Mouse (Mus musculus) adrenal gland, postnatal 10 days (tissue): ENCODE results near the gene March5. TPM values are rescaled to one million over a fixed set of nuclear protein-coding genes. Genes with fewer than 3 reads are reported as not detected.
A peak's percentile ranks its signal among the peaks of the same experiment; 100 is the strongest.
"Not testable (repeated sequence)": the region's sequence is repeated elsewhere in the genome, so short reads cannot be mapped to it uniquely, and the experiment has no call there.

Experiments used
- DNase-seq: peaks from one replicate; pipeline ENCODE4 v3.0.0; 2021; ENCODE audit warnings: mixed read lengths
- long read RNA-seq, 2 experiments: library from polyadenylated mRNA; stranded (forward); transcript quantifications; one replicate each; pipeline ENCODE4 v2.0.0; 2021
- total RNA-seq, 2 experiments: library from RNA; stranded (reverse); gene quantifications; 2 replicates each; pipeline ENCODE4 v1.2.3; 2021

Gene March5
- total RNA-seq, result 100 to 1,000 TPM; 145 to 152 TPM
- long read RNA-seq, experiment 1, transcript March5-202 (5 exons, 1,293 nt), result minor isoform, 16 of 348 reads
- long read RNA-seq, experiment 1, transcript March5-201 (6 exons, 1,809 nt), result major isoform, 295 of 348 reads
- long read RNA-seq, experiment 1, partial matches to known transcripts, result 3 of 348 reads
- long read RNA-seq, experiment 1, other reads (novel, unspliced or antisense), result 34 of 348 reads
- long read RNA-seq, experiment 2, transcript March5-202 (5 exons, 1,293 nt), result minor isoform, 9 of 162 reads
- long read RNA-seq, experiment 2, transcript March5-201 (6 exons, 1,809 nt), result major isoform, 145 of 162 reads
- long read RNA-seq, experiment 2, partial matches to known transcripts, result 2 of 162 reads
- long read RNA-seq, experiment 2, other reads (novel, unspliced or antisense), result 6 of 162 reads

DNA sequence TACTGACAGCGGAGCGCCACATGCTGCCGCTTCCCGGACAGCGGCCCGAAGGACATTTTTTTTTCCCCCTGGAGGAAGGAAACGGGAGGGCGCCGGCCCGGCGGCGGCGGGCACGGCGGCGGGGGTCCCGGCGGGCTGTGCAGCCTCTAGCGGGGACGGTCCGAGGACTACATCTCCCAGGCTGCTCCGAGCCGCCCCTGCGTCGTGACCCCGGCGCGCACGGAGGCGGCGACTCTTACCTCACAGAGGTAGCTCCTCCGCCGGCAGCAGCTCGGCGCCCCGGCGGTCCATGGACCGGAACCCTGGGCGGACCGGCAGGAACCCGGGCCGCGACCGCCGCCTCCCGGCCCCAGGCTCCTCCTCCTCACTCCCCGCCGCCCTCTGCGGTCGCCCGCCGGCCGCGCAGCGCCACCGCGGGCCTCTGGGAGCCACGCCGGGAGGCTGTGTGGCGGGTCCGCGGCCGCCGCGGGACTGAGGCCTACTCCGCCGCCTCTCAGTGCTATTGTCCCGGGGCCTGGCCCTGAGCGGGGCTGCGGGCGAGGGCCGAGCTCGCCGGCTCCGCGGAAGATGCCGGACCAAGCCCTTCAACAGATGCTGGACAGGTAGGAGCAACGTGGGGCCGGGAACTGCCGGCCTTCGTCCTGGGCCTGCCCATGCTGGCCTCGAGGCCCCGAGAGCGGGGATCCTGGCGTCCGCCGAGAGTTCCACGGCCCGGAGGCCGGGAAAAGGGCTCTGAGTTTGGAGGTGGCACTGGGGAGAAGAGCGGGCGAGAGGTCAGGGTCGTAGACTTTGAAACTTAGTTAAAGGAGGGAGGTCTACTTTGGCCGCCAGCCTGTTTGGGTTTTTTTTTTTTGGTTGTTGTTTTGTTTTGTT is at the start of gene March5:
March5 (plus strand) TSS at position 241 of the 873 bp plus-strand sequence.
- DNase-seq, result peak; percentile 94

DNA sequence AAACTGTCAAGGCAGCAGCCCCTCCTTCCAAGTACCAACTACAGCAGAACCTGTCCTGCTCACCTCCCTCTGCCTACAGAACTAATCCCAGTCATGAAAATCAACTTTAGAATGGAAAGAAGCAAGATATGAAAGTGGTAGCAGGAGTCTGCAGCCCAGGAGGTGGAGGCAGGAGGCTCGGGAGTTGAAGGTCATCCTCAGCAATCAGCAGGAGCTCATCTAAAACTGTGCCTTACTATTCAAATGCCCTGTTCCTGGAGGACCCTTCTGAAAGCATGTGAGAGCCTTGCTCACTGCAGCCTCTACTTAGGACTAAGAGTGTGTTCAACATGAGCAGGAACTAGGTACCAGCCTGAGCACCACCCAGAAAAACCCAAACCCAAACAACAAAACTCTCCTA is 35.2 kb upstream of the March5 start:
- DNase-seq, result no peak

DNA sequence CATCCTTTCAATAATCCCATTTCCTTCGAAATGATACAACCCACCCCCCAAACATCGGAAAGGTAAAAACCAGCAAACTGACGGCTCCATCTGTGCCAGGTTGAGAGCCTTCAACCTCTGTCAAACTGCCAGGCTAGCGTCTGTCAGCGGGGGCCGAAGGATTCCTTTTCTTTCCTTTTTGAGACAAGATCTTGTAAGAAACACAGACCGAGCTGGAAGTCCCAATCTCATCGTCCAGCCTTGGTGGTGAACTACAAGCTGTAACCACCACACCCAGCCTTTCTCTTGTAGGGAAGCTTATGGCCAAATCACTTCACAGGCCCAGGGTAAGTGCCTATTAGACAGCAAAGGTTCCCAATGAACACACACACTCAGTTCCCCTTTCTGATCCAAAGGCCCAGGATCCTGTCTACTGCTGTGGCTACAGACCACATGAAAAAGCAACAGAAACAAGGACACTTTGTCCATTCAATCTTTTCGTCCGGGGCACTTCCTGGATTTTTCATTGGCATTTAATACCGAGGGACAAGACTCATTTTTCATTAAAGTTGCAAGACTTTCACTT is 34.7 kb upstream of the March5 start:
- DNase-seq, result peak; percentile 15

DNA sequence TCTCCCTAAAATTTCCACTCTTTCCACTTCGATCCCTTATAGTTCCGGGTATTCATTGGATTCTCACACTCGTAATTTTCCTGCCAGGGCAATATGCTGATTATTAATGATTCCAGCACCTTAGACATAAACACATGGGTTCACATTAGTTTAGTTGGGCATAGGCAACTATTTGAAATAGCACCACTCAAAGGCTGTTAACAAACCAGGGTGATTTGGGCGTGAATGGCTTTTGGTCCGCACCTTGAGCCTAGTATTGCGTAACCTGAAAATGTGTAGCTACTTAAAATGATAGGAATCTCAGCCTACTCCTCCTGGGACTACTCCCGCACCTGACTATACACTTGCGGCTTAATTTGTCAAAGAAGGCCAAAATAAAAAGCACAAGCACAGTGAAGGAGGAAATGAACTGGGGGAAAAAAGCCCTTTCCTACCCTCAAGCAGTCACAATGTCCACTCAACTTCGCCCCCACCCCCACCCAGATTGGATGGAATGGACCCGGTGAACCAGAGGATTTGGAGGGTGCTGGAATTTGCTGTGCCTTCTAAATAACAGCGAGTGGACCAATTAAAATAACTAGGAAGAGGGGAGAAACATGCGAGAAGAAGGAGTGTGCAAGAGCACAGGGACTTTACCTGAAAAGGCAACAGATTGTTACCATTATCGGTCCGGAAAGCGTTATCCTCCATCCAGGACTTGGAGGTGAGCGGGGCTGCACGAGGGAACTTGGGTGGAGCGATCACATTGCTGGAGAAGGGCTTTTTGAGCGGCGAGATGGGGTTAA is 33.8 kb upstream of the March5 start:
- DNase-seq, result no peak

DNA sequence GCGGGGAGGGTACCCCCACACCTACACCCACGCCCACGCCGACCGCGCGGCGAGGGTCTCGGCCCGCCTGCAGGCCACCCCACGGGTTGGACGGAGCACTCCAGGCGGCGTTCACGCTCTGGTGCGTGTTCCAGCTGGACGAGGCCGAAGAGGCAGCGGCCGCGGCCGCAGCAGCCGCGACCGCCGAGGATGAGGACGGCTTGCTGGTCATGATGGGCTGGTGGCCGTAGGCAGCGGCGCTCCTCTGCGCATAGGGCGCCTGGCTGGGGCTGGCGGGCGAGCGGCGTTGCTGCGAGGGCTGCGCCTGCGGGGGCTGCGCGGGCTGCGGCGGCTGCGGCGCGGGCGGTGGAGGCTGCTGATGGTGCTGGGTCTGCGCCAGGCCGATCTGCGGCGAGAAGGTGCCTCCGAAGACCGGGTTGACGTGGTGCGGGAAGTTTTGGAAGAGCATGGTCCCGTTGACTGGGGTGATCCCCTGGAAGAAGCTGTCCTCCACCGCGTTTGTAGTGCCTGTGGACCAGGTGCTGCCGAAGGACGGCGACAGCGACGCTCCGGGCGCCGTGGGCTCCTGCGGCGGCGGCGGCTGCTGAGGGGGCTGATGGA is 33.1 kb upstream of the March5 start:
- DNase-seq, result peak; percentile 76

DNA sequence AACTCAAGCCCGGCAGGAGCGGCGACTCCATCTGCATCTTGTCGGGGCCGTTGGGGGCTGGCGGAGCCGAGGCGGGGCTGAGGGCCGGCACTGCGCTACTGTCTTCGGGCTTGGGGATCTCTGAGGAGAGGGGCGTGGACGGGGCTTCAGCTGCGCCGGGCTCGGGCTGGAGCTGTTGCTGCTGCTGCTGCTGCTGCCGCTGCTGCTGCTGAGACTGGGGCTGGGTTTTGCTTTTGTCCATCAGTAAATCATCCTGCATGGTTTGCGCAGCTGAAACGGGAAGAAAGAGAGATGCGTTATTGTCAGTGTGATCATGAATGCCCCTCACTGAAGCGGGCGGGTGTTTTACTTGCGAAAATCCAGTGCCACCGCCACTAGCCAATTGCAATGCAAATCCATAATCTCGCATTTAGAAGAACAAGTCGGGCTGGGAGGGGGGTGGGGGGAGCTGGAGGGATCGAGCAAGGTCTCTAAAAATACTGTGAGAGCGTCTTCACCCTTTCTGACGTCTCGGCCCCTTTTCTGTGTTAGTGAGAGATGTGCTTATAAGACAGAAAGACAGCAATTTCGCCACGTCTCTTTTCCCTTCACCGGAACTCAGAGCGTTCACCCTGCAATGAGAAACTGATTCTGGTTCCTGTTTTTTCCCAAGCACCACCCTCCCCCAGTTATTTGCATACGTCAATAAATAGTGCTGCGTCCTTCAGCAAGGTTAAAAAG is 32.5 kb upstream of the March5 start:
- DNase-seq, result peak; percentile 73

DNA sequence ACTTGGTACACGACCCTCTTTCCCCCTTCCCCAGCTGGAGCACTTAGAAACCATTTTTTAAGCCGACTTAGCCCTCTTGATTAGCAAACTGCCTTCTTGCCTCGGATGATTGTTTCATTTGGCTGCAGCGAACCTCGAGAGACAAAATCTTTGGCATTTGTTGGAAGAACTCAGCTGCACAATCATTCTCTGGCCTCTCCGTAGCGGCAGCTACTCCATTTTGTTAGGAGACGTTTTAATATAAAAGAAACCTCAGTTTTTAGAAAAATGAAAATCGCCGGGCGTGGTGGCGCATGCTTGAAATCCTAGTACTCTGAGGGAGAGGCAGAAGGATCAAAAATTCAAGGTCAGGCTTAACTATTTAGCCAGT is 31.9 kb upstream of the March5 start:
- DNase-seq, result no peak

DNA sequence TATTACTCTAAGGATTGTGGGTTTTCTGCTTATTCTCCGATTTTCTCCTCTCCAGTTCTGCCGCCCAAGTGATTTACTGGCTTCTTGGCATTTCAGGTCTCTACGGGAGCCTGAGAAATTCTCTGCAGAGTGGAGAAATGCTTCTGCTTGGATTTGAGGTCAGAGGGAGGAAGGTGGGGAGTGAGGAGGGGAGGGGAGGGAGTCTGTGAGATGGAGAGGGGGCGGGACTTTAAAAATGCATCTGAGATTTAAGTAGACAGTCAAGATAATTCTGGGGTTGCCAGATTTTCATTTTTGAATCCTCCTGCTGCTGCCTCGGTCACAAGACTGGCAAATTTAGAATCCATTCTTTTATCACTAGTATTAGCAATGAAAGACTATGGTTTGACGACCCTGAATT is 31.4 kb upstream of the March5 start:
- peak; percentile 59 for DNase-seq

DNA sequence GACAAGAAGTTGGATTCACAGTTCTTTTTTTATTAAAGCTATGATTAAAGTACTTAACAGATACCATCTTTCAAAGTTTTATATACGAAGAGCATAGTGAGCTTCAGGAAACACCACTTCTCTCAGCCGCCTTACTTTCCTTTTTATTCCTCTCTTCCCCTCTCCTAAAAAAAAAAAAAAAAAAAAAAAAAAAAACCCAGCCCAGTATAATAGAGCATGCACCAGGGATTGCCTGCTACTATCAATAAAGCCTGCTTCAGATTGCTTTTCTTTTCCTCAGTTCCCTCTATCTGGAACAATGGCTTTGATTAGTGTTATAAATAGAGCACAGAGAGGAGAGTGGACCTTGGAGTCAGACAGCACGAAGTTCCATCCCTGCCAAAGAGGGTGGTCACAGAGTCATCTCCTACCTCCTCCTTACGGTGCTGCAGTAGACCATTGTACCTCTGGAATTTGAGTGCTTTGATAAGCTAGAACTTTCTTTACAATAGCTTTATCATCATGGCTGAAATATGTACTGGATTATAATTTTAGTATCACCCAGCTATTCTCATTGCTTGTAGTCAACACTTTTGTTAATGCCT is 30.4 kb upstream of the March5 start:
- DNase-seq, result no peak

DNA sequence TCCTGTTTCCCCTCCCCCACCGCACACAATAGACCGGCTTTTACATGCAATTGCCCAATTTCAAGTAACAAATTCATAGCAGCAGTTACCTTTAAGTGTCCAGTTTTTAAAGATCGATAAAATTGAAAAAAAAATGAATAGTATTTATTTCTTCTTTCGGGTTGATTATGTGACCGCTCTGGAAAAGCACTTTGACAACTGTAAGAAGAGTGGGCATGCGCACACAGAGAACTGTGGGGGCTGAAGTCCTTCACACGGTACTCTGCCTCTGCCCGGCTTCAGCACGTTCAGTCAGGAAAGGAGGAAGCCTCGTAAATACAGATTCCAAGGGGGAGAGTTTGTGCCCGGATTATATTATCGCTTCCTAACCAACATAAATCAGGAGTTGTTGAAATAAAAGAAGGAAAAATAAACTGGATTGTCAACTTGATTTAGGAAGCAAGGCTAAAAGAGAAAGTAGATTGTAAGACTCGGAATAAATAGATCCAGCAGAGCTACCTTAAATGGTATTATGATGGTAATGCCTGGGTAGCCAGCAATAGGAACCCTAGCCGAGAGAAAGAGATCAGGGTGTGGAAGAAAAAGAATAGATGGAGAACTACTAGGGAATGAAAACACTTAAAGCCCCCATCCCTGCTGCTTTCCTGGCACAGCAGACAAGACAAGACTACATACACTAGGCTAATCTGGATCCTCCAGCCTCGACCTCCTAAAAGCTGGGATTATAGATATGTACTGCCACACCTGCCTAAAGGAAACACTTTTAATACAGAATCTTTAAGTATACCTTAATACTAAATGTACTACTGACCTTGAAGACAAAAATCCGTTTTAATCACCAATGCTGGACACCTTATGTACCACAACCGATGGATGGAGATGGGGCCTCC is 29.3 kb upstream of the March5 start:
- DNase-seq, result peak; percentile 77

DNA sequence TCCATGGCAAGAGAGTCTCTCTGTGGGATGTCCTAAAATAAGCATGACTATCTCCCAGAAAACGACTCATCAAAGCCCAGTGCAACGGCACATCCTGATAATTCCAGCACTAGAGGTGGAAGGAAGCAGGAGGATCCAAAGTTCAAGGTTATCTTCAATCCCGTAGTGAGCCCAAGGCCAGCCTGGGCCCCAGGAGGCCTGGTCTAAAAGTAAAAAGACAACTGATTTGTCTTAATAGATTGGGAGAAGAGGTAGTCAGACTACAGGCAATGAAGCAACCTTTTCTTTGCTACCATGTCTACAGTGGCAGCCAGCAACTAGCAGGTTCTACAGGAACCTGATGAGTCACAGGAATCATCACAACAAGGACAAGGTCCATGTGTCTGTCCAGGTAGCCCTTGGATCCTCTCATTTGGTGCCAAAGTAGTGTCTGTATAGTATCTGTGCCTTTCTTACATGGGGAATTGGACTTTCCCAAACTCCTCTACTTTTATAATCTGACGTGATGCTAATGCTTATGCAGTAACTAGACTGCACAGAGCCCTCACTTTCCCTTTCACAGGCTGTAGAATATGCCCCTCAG is 18.9 kb upstream of the March5 start:
- no peak for DNase-seq

DNA sequence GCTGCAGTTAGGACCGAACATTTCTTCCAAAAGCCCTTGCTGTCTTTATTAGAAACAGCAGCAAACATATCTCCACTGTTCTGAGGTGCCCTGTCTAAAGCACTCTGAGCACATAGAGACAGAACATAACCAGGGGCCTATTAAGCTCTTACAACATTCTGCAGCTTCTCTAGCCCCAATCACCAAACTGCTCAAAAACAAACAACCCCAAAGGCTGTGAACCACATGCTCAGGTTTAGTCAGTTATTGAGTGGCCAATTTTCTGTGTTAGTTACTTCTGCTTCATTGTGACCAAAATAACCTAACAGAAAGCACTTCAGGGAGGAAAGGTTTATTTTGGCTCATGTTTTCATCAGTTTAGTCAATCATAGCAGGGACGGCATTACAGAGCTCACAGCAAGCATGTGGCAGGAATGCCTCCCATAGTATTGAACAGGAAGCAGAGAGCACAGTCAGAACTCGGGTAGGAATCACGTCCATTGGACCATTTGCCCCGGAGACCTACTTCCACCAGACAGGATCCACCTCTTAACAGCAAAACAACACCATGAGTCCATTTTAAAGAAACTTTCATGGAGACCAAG is 14.8 kb upstream of the March5 start:
- DNase-seq, result no peak

DNA sequence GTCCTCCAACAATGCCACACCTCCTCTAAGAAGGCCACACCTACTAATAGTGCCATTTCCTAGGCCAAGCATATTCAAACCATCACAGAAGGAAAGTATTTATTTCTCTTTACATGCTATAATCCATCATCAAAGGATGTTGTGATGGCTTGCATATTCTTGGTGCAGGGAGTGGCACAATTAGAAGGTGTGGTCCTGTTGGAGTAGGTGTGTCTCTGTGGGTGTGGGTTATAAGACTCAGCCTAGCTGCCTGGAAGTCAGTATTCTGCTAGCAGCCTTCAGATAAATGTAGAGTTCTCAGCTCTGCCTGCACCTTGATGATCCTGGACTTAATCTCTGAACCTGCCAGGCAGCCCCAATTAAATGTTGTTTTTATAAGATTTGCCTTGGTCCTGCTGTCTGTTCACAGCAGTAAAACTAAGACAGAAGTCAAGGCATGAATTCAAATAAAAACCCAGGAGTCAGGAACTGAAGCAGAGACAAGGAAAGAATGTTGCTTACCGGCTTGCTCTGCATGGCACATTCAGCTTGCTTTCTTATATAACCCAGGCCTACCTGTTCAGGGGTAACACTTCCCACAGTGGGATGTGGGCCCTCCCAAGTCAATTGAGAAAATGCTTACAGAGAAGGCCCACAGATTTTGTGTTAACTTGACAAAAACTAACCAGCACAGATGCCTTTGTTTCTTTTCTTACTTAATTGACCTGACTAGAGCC is 9.0 kb upstream of the March5 start:
- DNase-seq, result no peak

DNA sequence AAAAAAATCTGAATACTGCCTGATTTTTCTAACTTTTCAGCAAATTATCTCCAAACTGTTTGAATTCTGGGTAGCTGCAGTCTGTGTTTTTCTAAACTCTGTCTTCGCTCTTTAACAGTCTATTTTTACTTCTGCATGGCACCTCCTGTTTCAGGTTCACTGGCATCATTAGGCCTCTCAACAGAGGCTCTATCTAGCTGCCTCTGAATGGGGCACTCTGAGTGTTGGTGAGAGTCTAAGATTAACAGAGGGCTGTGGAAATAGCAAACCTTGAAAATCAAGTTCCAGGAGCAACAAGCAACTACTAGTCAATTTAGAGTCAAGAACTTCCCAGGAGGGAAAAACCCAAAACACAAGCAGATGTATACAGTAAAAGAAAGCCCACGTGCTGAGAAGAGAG is 7.5 kb upstream of the March5 start:
- no peak for DNase-seq

DNA sequence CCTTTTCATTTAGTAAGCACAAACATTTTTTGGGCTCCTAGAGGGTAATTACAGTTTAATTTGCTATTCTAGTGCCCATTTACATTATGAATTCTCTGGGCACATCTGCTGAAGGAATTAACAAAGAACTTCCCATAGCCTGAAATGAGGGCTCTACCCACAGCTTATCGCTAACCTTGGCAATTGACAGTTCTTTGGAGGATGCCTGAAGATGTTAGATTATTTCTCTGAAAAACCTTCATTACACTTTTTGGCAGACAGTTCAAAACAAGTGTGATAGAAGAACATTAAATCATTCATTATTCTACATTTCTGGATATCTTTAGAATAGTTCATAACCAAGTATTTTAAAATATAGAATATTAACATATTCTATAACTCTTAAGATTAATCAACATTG is 4.0 kb upstream of the March5 start:
- no peak for DNase-seq

DNA sequence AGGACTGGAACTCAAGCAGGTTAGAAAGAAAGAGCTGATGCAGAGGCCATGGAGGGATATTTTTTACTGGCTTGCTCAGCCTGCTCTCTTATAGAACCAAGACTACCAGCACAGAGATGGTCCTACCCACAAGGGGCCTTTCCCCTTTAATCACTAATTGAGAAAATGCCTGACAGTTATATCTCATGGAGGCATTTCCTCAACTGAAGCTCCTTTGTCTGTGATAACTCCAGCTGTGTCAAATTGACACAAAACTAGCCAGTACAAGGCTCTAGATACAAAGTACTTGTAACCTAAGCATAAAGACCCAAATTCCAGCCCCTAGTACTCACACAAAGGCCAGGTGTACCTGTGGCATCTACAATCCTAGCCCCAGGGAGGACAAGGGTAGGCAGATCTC is 2.2 kb upstream of the March5 start:
- DNase-seq, result not testable (repeated sequence)

DNA sequence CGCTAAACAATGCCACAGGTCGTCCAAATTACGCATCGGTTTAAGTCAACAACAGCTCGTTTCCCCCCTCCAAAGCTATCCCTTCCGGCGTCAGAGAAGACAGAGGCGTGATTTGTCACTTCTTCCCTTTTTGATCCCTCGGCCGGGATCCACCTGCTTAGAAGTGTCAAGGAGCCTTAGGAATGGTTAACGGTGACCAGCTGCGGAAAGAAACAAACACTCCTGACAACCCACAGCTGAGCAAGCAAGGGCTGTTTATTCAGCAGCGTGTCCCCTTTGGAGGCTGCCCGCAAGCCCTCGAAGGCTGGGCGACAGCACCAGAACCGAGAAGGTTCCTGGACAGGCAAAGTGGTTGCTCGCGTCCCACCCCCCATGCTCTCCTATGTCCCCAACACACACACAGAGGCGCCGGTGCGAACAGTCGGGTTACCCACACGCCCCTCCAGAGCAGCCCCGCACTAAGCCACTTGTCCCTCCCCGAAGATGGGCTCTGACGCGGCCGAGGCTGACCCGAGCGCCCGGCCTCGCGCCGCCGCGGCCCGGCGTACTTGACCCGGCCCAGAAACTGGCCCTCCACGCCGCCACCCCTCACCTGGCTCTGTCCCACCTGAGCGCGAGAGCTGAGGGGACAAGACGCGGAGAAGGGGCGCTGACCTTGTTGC is 571 bp upstream of the March5 start:
- peak; percentile 70 for DNase-seq
